Mouse (Mus musculus): ENCODE results near the gene Lmx1b.

The Lmx1b gene

DNA sequence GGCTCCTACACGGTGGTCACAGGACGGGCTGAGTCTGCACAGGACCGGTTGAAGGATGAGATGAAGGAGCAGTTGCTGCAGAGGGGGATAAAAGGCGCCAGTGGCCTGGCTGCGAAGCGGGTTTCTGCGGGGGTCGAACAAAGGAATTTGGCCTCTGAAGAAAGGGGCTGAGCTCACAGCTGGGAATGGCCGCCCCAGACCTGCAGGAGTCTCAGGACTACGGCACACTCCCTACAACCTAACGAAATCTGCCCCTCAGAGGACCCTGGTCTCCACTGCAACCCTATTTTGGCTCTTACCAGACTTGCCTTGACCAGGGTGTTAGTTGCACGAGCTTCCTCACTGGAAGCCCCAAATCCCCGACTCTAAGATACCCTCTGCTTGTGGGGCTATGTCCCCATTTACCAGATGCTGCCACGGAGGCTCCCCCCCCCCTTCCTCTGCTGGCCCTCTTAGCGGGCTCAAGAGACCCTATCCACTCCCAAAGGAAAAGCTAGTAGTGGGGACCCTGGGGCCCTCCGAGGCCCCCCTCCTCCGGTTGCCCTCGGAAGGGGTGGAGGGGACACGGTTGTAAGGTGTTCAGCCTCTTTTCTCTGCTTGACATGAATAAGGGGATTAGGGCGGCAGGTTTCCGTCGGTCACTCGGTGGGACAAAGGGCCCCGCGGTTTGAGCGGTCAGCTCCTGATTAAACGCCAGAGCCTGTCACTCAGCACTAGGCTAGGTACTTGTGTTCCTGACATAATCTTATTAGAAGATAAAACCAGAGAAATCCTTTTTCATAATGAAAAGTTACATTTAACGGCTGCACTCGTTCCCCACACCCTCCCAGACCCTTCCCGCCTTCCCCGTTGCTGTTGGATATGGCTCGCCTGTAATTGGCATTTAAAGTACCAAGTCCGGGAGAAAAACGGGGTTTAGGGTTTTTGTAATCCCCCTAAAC is 10.0 kb downstream of the Lmx1b start:
- DNase-seq (ENCODE audit: low spot score in 2 of 2), result no peak

DNA sequence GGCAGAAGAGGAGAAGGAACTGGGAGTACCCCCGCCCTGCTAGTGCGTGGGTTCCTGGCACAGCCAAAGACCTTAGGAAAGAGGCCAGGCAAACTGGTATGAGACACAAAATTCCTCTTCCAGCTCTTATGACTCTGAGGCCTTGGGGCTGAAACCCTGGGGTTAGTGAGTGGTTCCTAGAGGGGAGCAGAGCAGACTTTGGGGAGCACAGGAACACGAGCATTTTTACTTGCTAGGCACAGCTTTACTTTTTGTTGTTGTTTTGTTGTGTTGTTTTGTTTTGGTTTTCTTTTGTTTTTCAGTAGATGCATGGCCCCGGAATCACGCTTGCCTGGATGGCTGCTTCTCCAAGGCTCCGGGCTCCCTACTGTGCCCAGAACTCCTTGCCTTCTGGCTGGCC is 10.7 kb downstream of the Lmx1b start:
- DNase-seq (ENCODE audit: low spot score in 2 of 2), result no peak

GRCm38 (mm10) chr2:33628791-33629190 is 11.5 kb downstream of the Lmx1b start:
- no peak for DNase-seq (ENCODE audit: low spot score in 2 of 2)

DNA sequence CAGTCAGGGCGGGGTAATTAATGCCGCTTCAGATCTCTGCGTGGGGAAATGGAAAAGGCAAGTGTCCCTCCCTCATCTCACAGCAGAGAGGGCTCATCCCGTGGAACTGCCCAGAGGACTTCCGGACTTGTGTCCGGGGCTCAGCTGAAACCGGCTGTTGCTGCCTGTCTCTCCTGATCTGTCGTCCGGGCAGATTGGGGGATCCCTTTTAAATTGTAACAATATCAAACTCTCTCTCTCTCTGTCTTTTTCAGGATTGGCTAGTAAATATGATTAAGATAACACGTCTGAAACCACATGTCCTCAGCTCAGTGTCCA is 13.3 kb downstream of the Lmx1b start:
- DNase-seq (ENCODE audit: low spot score in 2 of 2), result no peak

- no peak for DNase-seq (ENCODE audit: low spot score in 2 of 2)
Observed at GRCm38 (mm10) chr2:33626262-33627057, 13.9 kb downstream of the Lmx1b start.

- DNase-seq (ENCODE audit: low spot score in 2 of 2), result no peak
Observed at GRCm38 (mm10) chr2:33617670-33618069, 22.6 kb downstream of the Lmx1b start.

- DNase-seq (ENCODE audit: low spot score in 2 of 2), result no peak
Observed at GRCm38 (mm10) chr2:33616411-33616843, 23.9 kb downstream of the Lmx1b start.

GRCm38 (mm10) chr2:33615843-33616344 is 24.4 kb downstream of the Lmx1b start:
- no peak for DNase-seq (ENCODE audit: low spot score in 2 of 2)

DNA sequence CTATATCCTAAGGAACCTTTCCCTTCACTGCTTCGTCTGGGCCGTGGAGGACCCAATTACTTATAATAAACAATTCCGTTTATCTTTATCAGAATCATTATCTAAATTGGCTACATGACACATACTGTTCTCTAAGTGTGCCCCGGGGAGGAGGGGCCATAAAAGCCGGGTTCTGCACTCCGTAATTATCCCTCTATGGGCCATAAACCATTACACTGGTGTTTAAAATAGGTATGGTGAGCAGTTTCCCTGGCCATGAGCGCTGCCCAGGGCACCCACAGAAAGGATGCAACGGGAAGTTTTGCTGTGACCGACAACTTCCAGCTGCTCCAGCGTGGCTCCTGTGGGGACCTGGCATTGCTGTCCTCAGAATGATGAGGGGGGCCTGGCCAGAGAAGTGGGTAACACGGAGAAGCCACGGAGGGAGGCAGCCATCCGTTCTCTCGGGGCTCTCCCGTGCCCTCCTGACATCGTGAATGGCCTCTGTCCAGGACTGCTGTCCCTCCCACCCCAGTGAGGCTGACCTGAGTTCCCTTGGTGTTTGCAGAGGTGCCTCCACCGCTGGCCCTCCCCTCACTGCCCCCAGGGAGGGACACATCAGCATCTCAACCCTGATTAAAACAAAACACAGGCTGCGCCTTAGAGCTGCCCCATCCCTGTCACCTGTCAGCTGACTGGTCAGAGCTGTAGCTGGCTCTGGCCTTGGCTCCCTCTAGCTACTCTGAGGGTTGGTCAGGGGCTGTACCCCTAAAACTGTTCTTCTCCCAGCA is 34.6 kb downstream of the Lmx1b start:
- no peak for DNase-seq (ENCODE audit: low spot score in 2 of 2)

DNA sequence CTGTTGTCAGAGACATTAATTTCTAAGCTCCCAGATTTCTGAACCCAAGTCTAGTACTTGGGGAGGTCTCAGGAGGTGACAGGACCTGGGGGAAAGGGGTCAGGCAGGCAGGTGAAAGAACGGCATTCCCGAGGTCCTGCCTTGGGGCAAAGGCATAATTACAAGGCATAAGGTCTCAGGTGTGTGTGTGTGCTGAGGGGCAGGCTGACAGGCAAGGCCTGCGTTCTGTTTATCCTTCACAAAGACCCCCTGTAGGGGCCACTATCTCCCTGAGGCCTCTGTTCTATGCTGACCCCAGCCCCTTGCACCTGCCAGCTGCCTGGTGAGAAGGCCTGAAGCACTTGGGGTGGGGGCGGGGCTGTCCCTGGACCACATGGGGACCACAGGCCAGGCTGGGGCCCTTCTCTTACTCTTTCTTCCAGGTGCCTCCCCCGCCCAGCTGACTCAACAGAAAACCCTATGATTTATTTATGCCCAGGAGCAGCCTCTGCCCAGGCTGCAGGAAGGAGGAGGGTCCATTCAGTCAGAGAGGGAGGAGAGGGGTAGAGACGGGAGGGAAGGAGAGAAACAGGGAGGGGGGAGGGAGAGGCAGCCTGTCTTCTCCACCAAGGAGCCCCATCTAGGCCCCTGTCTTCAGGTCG is 35.3 kb downstream of the Lmx1b start:
- DNase-seq (ENCODE audit: low spot score in 2 of 2), result no peak

- peak in 1 of 2 experiments; percentile 14 for DNase-seq (ENCODE audit: low spot score in 2 of 2)
Observed at GRCm38 (mm10) chr2:33600520-33600919, 39.8 kb downstream of the Lmx1b start.

GRCm38 (mm10) chr2:33597384-33597783 is 42.9 kb downstream of the Lmx1b start:
- DNase-seq (ENCODE audit: low spot score in 2 of 2), result no peak

DNA sequence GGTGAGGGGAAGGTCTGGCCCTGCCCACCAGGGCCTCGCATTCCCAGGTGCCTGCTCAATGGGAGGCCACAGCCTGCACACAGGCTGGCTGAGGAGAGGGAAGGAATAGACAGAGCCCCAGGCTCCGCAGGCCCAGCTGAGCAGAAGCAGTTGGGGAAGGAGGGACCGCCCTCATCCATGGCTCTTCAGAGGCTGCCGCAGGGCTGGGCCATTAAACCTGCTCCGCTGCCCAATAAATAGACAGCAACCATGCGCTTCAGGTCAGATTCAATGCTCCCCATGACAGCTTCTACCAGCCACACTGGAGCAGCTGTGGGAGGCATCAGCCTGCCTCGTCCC is 45.3 kb downstream of the Lmx1b start:
- no peak for DNase-seq (ENCODE audit: low spot score in 2 of 2)

- no peak for DNase-seq (ENCODE audit: low spot score in 2 of 2)
Observed at GRCm38 (mm10) chr2:33594181-33595084, 45.9 kb downstream of the Lmx1b start.

- DNase-seq (ENCODE audit: low spot score in 2 of 2), result no peak
Observed at GRCm38 (mm10) chr2:33592931-33593555, 47.3 kb downstream of the Lmx1b start.

- no peak for DNase-seq (ENCODE audit: low spot score in 2 of 2)
Observed at GRCm38 (mm10) chr2:33589280-33589679, 51.0 kb downstream of the Lmx1b start.

DNA sequence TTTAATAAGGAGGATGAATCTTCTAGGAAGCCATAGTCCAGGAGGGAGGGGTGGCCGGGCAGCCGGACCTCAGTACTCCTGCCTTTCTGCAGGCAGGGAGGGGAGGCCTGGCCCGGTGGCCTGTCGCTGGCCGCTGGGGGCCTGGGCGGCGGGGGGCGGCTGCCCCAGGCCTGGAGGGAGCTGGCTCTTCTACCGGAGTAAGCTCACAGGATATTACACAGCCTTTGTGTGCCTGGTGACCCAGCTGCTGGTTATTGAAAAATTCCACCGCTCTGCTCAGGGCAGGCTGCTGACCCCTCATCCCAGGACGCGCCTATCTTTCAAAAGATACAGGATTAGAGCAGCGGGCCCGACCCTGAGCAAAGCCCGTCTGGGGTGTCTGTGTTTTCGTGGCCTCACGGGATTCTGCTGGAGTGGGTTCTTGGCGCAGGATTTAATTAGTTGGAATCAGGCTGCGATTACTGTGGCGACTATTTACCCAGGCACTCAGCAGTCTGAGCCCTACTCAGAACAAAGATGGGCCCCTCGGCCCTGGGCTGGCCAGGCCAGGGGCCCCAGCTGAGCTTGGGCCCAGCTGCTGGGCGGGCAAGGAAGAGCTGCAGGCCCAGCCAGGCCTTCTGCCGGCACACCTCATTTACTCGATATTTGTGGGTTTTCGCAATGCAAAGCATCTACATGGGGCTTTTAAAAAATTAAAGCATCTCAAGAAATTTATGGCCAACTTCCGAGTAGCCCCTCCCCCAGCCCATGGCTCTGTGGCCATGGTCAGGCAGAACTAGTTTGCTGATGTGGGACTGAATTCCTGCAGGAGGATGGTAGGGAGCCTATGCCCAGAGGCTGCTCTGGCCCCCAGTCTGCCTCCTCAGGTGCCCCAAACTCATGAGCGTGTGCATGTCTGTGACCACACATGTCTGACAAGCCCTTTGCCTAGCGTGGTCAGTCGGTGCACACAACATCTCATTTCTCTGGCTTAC is 55.1 kb downstream of the Lmx1b start:
- DNase-seq (ENCODE audit: low spot score in 2 of 2), result no peak

- no peak for DNase-seq (ENCODE audit: low spot score in 2 of 2)
Observed at GRCm38 (mm10) chr2:33583761-33584160, 56.5 kb downstream of the Lmx1b start.

GRCm38 (mm10) chr2:33583317-33583716 is 57.0 kb downstream of the Lmx1b start:
- DNase-seq (ENCODE audit: low spot score in 2 of 2), result peak in 1 of 2 experiments; percentile 9

All from thymus, postnatal 10 days (tissue).